Mouse (Mus musculus): Measurements from ENCODE around the gene Pi4ka.

Gene Pi4ka

GRCm38 (mm10) chr16:17275721-17276120, 130.4 kb downstream of the Pi4ka start, which contains the start of gene Tmem191c:
TSS of gene Tmem191c (plus strand) at chr16:17276077.
- DNase-seq (ENCODE audit: low read depth, low spot score) = no peak

- DNase-seq (ENCODE audit: low read depth, low spot score) = no peak
Observed at GRCm38 (mm10) chr16:17271856-17272255, 134.3 kb downstream of the Pi4ka start.

- DNase-seq (ENCODE audit: low read depth, low spot score) = peak; percentile 13
Observed at GRCm38 (mm10) chr16:17271124-17271523, 135.0 kb downstream of the Pi4ka start.

GRCm38 (mm10) chr16:17269872-17270271, 136.2 kb downstream of the Pi4ka start:
- no peak for DNase-seq (ENCODE audit: low read depth, low spot score)

GRCm38 (mm10) chr16:17267937-17268336, 138.2 kb downstream of the Pi4ka start:
- no peak for DNase-seq (ENCODE audit: low read depth, low spot score)

GRCm38 (mm10) chr16:17266113-17266512, 140.0 kb downstream of the Pi4ka start:
- DNase-seq (ENCODE audit: low read depth, low spot score) = no peak

GRCm38 (mm10) chr16:17261341-17261740, 144.8 kb downstream of the Pi4ka start:
- DNase-seq (ENCODE audit: low read depth, low spot score) = no peak

GRCm38 (mm10) chr16:17258917-17259316, 147.2 kb downstream of the Pi4ka start:
- no peak for DNase-seq (ENCODE audit: low read depth, low spot score)

- no peak for DNase-seq (ENCODE audit: low read depth, low spot score)
Observed at GRCm38 (mm10) chr16:17257359-17257821, 148.7 kb downstream of the Pi4ka start.

GRCm38 (mm10) chr16:17255270-17255669, 150.8 kb downstream of the Pi4ka start:
- no peak for DNase-seq (ENCODE audit: low read depth, low spot score)

- DNase-seq (ENCODE audit: low read depth, low spot score) = peak; percentile 24
Observed at GRCm38 (mm10) chr16:17254005-17254597, 152.0 kb downstream of the Pi4ka start.

GRCm38 (mm10) chr16:17252841-17253240, 153.3 kb downstream of the Pi4ka start:
- DNase-seq (ENCODE audit: low read depth, low spot score) = no peak

GRCm38 (mm10) chr16:17252086-17252726, 153.9 kb downstream of the Pi4ka start:
- DNase-seq (ENCODE audit: low read depth, low spot score) = no peak

- DNase-seq (ENCODE audit: low read depth, low spot score) = no peak
Observed at GRCm38 (mm10) chr16:17251539-17251938, 154.6 kb downstream of the Pi4ka start.

GRCm38 (mm10) chr16:17249135-17249534, 157.0 kb downstream of the Pi4ka start:
- no peak for DNase-seq (ENCODE audit: low read depth, low spot score)

- no peak for DNase-seq (ENCODE audit: low read depth, low spot score)
Observed at GRCm38 (mm10) chr16:17247727-17248126, 158.4 kb downstream of the Pi4ka start.

- DNase-seq (ENCODE audit: low read depth, low spot score) = no peak
Observed at GRCm38 (mm10) chr16:17244996-17245395, 161.1 kb downstream of the Pi4ka start.

- no peak for DNase-seq (ENCODE audit: low read depth, low spot score)
Observed at GRCm38 (mm10) chr16:17243731-17244130, 162.4 kb downstream of the Pi4ka start.

- no peak for DNase-seq (ENCODE audit: low read depth, low spot score)
Observed at GRCm38 (mm10) chr16:17239409-17239808, 166.7 kb downstream of the Pi4ka start.

- no peak for DNase-seq (ENCODE audit: low read depth, low spot score)
Observed at GRCm38 (mm10) chr16:17237634-17238033, 168.5 kb downstream of the Pi4ka start.

- DNase-seq (ENCODE audit: low read depth, low spot score) = no peak
Observed at GRCm38 (mm10) chr16:17234916-17235665, 171.0 kb downstream of the Pi4ka start.

- DNase-seq (ENCODE audit: low read depth, low spot score) = peak; percentile 67
Observed at GRCm38 (mm10) chr16:17234499-17234895, 171.6 kb downstream of the Pi4ka start.
